Mouse (Mus musculus) spleen, embryonic (tissue): Measurements from ENCODE around the gene Olfr1042.
"Not testable (repeated sequence)": the region's sequence is repeated elsewhere in the genome, so short reads cannot be mapped to it uniquely, and the experiment has no call there.

ENCODE experiments used
- CTCF ChIA-PET: fragments of 350-600 bp; sonication (Branson Sonifier 250); formaldehyde crosslinking; loops from one replicate; lab custom pipeline; 2022; lab: Charles Lee

Gene Olfr1042

DNA sequence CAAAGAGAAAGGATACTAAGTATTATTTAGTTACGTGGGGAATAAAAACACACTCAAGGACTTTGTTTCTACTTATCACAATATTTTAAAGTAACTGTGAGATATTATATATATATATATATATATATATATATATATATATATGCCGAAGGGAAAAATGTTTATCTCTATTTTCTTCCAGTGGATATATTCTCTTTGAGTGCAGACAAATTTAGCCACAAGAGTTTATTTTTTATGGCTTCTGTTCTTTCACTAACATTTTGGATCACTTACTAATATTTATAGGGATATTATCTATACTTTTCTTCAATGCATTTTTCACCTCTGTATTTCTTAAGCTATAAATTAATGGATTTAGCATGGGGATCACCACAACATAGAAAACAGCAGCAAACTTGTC, at the start of gene Olfr1042:
Olfr1042 (minus strand) TSS at position 101 of the 400 bp plus-strand sequence.
- CTCF ChIA-PET: no interaction called here

GRCm38 (mm10) chr2:86202909-86203308, 41.3 kb upstream of the Olfr1042 start, which contains the start of gene Olfr1045:
TSS of gene Olfr1045 (minus strand) at chr2:86203009.
- CTCF ChIA-PET: no interaction called here

GRCm38 (mm10) chr2:86195863-86196262, 34.2 kb upstream of the Olfr1042 start:
- CTCF ChIA-PET: no interaction called here

GRCm38 (mm10) chr2:86185583-86185982, 23.9 kb upstream of the Olfr1042 start, which contains the start of gene Olfr52:
TSS of gene Olfr52 (minus strand) at chr2:86185683.
- CTCF ChIA-PET: no interaction called here

GRCm38 (mm10) chr2:86179950-86180349, 18.3 kb upstream of the Olfr1042 start:
- CTCF ChIA-PET: no interaction called here

GRCm38 (mm10) chr2:86177720-86178119, 16.1 kb upstream of the Olfr1042 start, which contains the start of gene Olfr1044:
TSS of gene Olfr1044 (minus strand) at chr2:86177820.
- CTCF ChIA-PET: no interaction called here

DNA sequence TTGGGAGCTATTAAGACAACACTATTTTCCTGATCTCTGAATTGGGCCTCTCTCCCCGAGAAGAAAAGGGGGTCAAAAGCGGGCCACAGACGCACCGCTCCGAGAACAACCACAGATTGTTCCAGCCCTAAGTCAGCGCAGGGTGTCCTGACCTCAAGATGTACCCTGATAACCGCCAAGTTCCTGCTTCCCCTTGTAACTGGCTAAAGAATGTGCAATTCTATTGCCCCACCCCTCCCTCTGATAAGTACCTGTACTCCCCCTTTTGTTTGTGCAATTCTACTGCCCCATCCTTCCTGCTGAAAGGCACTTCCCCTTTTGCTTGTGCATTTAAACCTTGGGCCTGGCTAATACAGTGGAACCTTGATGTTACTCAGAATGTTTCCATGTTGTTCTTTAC, 13.8 kb upstream of the Olfr1042 start:
- CTCF ChIA-PET: not testable (repeated sequence)

DNA sequence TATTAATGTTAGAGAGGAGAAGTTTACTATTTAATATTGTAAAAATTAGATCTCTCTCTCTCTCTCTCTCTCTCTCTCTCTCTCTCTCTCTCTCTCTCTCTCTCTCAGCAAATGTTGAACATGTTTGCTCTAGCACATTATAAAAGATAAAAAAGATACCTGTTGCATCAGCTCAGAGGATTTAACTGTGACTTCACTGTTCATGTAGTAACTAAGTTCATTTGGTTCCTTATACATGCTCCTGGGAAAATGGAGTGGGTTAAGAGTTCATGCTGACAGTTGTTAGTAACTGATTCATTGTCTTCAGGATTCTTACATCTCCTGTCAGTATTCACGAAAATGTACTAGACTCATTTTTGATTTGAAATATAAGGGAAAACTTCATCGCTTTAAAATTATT, 5.8 kb upstream of the Olfr1042 start, which contains the start of gene Olfr1043:
Olfr1043 (minus strand) TSS at position 101 of the 400 bp plus-strand sequence.
- CTCF ChIA-PET: no interaction called here

DNA sequence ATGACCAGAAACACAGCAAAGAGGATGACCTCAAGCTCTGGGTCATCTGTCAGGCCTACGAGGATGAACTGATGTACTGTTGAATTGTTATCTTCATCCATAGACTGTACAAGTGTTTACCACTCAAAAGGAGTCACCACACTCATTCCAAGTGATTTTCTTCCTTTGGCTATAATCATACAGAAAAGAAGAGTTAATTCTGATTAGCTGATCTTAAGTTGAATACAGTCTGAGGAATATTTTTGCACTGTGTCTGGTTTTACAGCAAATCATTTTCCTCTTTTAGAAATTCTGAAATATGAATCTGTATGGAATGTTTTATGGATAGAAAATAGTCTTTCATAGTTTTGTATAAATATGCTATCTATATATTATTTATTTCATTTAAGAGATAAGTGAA, 15.0 kb downstream of the Olfr1042 start, which contains the start of gene Olfr1040:
Olfr1040 (minus strand) TSS at position 101 of the 400 bp plus-strand sequence.
- CTCF ChIA-PET: no interaction called here

DNA sequence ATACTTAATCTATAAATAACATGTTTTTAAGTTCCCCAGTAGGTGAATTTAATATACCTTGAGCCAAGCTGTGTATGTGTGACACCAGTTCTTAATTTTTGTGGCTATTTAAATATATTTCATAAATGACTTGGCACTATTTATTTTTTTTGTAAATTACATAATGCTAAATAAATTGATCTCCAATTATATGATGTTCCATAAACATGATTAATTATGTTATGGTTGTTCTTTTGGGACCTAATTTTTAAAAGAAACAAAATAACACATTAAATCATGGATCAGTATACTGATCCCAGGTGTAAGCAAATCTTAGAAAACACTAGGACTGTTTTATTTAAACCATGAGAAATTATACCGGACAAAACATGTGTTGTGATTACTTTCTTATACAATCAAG, 25.8 kb downstream of the Olfr1042 start, which contains the start of gene Olfr1039:
Olfr1039 (minus strand) TSS at position 101 of the 400 bp plus-strand sequence.
- CTCF ChIA-PET: no interaction called here
